Mouse (Mus musculus) cerebellum, postnatal 25 days (tissue): ENCODE results near the gene Sp1.

ENCODE experiments used
- DNase-seq, 2 experiments: peaks; one replicate each; pipeline ENCODE4 v3.0.0; 2021; ENCODE audit warnings: mixed read lengths in 2 of 2

Gene Sp1

DNA sequence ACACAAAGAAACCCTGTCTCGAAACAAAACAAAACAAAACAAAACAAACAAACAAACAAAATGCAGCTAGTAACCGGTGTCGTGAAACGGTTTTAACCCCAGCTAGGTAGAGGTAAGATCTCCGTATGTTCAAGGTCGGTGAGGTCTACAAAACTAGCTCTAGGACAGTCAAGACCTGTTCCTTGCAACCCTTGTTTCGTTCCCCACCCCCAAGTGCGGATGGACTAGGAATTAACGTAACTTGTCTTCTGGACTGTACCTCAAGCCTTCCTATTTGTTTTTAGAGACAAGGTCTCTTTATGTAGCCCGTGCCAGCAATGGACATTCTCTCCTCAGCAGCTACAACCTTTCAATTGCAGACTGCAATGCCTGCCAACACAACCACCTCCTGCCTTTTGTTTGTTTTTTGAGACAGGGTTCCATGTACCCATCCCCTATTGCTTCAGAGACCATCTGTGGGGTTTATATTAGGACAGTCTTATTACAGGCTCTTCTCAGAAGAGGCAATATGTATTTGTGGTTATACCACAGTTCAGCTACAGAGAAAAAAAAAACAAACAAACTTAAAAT is 5.4 kb upstream of the Sp1 start:
- DNase-seq = no peak

DNA sequence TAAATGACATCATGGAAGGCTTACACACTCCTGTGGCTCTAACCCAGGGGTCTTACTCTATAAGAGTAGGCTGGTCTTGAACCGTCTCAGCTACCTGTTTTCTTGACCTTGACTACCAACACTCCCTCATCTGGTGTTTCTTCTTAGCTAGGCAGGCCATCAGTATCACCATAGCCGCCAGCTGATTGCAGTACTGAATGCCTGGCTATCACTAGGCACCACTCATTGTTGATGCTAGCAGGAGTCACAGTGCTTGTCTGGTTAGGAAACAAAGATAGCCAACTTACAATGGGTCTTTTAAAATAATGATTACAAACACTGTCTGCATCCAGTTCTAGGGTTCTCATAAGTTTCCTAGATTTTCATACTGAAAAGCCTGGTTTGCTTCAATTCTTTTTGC is 4.7 kb upstream of the Sp1 start:
- no peak for DNase-seq

DNA sequence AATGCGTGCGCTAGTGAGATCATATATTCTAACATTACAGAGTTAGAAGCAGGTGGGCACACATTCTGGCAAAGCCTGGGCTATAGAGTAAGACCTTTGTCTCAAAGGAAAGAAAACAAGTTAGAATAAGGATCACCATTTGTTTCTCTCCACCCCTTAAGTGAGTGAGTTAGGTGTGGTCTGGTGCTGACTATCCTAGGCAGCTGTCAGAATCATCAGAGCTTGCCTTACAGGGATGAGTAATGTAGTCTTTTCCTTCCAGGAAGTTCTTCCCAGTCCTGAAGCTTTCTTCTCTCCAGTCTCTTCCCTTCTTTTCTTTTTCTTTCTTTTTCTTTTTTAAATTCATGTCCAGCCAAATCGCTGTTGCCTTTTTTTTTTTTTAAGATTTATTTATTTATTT is 3.7 kb upstream of the Sp1 start:
- DNase-seq = no peak

DNA sequence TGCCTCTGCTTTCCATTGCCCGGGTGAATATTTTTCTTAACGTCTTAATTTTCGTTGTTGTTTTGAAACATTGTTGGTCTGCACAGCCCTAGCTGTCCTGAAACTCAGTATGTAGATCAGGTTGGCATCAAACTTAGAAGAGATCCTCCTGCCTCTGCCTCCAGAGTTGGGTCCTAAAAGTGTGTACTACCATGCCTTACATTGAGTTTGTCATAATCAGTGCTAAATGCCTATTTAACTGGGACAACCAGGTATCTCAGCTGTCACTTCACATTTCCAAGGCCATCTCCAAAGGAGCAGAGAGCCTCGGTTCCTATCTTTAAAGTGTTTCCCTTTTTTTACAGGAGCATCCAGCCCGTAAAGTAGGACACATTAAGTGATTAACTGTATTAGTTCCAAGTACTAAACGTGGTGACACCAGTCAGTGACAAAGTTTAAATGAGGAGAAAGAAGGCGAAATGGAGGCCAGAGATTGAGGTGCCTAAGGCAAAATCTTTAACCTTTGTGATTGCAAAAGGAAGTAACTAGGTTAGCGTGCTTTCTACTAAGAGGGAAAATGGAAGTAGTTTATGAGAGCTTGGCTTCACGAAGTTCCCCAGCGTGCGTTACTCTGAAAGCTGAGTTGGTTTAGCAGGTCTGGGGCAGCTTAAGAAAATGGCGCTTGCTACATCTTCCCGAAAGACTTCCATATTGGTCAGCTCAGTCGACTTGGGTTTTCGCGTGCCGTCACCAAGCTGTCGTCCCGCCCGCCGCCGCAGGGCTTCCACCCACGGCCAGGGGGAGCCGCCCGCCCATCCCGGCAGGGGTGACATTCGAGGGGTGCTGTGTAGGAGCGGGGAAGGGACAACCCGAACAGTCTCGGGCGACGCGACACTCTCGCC is 1.1 kb upstream of the Sp1 start:
- DNase-seq = peak; percentile 9 to 31

GRCm38 (mm10) chr15:102406196-102406911 is 411 bp downstream of the Sp1 start:
- peak; percentile 65 to 78 for DNase-seq

GRCm38 (mm10) chr15:102406912-102407580 is 1.1 kb downstream of the Sp1 start:
- no peak for DNase-seq

GRCm38 (mm10) chr15:102407681-102408557 is 2.0 kb downstream of the Sp1 start:
- DNase-seq = no peak

DNA sequence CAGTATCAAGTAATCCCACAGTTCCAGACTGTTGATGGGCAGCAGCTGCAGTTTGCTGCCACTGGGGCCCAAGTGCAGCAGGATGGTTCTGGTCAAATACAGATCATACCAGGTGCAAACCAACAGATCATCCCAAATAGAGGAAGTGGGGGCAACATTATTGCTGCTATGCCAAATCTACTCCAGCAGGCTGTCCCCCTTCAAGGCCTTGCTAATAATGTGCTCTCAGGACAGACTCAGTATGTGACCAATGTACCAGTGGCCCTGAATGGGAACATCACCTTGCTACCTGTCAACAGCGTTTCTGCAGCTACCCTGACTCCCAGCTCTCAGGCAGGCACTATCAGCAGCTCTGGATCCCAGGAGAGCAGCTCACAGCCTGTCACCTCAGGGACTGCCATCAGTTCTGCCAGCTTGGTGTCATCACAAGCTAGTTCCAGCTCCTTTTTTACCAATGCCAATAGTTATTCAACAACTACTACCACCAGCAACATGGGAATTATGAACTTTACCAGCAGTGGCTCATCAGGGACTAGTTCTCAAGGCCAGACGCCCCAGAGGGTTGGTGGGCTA is 2.7 kb downstream of the Sp1 start:
- DNase-seq = no peak

DNA sequence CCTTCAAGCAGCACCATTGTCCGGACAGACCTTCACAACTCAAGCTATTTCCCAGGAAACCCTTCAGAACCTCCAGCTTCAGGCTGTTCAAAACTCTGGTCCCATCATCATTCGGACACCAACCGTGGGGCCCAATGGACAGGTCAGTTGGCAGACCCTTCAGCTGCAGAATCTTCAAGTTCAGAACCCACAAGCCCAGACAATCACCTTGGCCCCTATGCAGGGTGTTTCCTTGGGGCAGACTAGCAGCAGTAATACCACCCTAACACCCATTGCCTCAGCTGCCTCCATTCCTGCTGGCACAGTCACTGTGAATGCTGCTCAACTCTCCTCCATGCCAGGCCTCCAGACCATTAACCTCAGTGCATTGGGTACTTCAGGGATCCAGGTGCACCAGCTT is 3.3 kb downstream of the Sp1 start:
- DNase-seq = no peak

- no peak for DNase-seq
Measured at GRCm38 (mm10) chr15:102411077-102411476, 5.1 kb downstream of the Sp1 start.

- no peak for DNase-seq
Measured at GRCm38 (mm10) chr15:102413687-102414086, 7.7 kb downstream of the Sp1 start.

GRCm38 (mm10) chr15:102417524-102417923 is 11.6 kb downstream of the Sp1 start:
- DNase-seq = no peak

DNA sequence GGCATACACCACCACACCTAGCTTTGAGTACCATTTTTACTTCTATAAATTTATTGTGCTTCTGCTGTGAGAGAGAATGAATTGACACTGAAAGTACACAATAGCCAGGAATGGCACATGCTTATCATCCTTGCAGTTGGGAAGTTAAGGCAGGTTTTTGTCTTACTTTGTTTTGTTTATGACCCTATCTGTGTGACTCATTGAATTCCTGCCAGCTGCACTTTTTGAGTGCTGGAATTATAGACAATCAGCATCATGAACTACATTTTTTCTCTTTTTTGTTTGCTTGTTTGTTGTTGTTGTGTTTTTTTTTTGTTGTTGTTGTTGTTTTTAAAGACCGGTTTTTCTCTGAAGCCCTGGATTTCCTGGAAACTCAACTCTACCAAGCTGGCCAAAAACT is 15.0 kb downstream of the Sp1 start:
- DNase-seq = no peak

DNA sequence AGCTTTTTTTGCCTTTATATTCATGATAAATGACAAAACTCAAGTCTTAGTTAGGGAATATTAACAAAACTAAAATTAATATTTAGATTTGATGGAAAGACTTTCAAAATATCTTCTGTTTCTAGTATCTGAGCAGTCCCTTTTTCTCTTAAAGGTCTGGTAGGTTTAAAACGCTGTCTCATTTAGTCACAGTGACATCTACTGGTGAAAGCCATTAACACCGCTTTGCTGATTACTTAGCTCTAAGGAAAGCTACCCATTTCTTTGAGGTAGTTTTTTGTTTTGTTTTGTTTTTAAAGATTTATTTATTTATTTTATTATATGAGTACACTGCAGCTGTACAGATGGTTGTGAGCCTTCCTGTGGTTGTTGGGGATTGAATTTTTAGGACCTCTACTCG is 15.5 kb downstream of the Sp1 start:
- peak in 1 of 2 experiments; percentile 63 for DNase-seq

- no peak for DNase-seq
Measured at GRCm38 (mm10) chr15:102423602-102424240, 17.8 kb downstream of the Sp1 start.

GRCm38 (mm10) chr15:102424657-102425056 is 18.7 kb downstream of the Sp1 start:
- DNase-seq = no peak

- no peak for DNase-seq
Measured at GRCm38 (mm10) chr15:102426963-102427362, 21.0 kb downstream of the Sp1 start.

DNA sequence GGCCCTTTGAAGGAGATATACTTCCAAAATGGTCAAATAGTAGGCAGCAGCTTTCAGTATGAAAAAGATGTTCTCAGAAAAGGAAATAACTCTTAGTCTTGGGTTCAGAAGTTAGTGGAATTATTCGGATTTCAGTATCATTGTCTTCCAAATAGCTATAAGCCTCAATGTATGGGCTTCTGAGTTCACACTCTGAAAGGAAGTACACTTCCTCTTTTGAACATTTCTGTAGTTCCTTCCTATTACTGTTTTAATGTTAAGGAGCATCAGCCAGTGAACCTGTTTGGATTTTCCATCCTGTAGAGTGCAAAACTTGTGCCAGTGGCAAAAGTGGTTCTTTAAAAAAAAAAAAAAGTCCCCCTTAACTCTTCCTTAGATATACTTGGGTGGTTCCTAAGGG is 26.1 kb downstream of the Sp1 start:
- DNase-seq = no peak

DNA sequence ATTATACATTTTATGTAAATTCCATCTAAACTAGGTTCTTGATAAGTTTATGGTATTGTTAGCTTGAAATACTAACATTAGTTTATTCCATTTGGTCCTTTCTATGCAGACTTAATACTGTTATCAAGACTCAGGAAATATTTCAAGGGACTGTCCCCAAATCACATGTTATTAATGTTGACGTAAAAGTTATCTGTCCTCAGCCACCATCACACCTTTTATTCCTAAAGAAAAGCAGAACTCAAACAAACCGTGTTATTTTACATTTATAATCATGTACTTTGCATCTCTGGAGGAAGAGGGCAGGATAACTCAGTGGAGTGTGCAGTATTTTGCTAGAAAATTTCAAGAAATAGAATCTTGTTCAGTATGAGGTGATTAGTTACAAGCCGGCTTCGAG is 27.2 kb downstream of the Sp1 start:
- DNase-seq = no peak

- DNase-seq = peak; percentile 87 to 90
Measured at GRCm38 (mm10) chr15:102442490-102442889, 36.5 kb downstream of the Sp1 start.

DNA sequence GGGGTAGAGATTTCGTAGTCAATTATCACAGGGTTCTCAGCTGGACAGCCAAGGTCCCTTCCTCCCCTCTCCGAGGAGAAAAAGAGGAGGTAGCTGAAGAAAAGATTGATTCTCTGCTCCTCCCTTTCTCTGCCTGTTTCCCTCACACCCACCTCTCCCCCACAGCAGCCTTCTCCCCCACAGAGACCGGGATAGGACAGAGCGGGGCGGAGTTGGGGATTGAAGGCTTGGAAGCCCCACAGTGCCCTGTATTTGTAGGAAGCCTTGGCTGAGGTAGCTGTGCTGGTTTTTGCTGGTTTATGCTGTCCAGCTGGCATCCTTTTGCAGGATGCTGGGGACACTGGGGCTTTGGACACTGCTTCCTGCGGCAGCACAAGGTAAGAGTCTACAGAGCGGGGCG is 39.2 kb downstream of the Sp1 start, which contains the start of gene Amhr2:
Amhr2 (plus strand) TSS at position 222 of the 400 bp plus-strand sequence.
- DNase-seq = no peak
